ENCODE assay signal across 30 mouse cellular contexts in the genomic region with DNA sequence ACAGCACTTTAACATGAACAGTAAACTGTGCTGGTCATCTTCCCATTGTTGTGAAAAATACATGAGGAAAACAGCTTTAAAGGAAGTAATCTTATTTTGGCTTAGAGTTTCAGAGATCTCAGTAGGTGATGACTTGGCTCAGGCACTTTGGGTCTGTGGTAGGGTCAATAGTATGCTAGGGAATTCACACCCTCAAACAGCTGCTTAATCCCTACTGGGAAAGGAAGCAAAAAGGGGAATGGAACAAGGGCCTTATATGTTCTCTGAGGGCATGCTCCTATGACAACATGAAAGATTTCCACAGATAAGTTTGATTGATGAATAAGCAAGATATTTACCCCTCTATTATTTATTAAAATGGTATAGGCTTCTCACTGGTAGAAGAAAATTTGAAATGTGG.
"Had no signal": no experiment of that assay in that cellular context is flagged by ENCODE, and none has a peak within 500 bp of the region (broad histone marks: within the 10 kb centered on the region; RNA-seq: fewer than 3 reads in every experiment).

No protein-coding gene starts in this region.

- DNase-seq: left cerebral cortex, postnatal 4 days; liver; liver, embryonic 13.5 days; liver, postnatal 0 days; lung, adult 2 months; lung, embryonic 14.5 days; lung, postnatal 10 days; lung, postnatal 14 days; lung, postnatal 36 days; lung, postnatal 4 days; midbrain, embryonic 14.5 days had no signal

- H3K4me2 ChIP-seq: limb, embryonic 12.5 days; limb, embryonic 13.5 days; limb, embryonic 15.5 days; liver, embryonic 11.5 days; liver, embryonic 12.5 days; liver, embryonic 13.5 days; liver, embryonic 15.5 days; lung, embryonic 14.5 days; lung, embryonic 15.5 days; midbrain, embryonic 11.5 days; midbrain, embryonic 12.5 days; midbrain, embryonic 13.5 days; midbrain, embryonic 15.5 days; neural tube, embryonic 12.5 days had no signal

- H3K4me3 ChIP-seq: limb, embryonic 10.5 days; limb, embryonic 12.5 days; limb, embryonic 13.5 days; limb, embryonic 15.5 days; liver, embryonic 12.5 days; liver, embryonic 13.5 days; liver, embryonic 15.5 days; lung, embryonic 15.5 days; megakaryocyte, embryonic 14.5 days; midbrain, embryonic 10.5 days; midbrain, embryonic 12.5 days; midbrain, embryonic 13.5 days; midbrain, embryonic 15.5 days; neural tube, embryonic 12.5 days had no signal

- H3K4me1 ChIP-seq: limb, embryonic 12.5 days; liver, embryonic 15.5 days; midbrain, embryonic 15.5 days; neural tube, embryonic 12.5 days had no signal

- H3K9ac ChIP-seq: limb, embryonic 12.5 days; limb, embryonic 13.5 days; limb, embryonic 15.5 days; liver, embryonic 12.5 days; liver, embryonic 13.5 days; liver, embryonic 14.5 days; liver, embryonic 15.5 days; liver, postnatal 0 days; lung, embryonic 14.5 days; lung, embryonic 15.5 days; midbrain, embryonic 12.5 days; midbrain, embryonic 13.5 days; midbrain, embryonic 15.5 days; neural tube, embryonic 12.5 days had no signal

- ATAC-seq: liver, embryonic 12.5 days; liver, postnatal 0 days; lung, postnatal 0 days; midbrain, embryonic 13.5 days; midbrain, embryonic 15.5 days; midbrain, embryonic 16.5 days had no signal

- H3K27me3 ChIP-seq: limb, embryonic 12.5 days; limb, embryonic 13.5 days; limb, embryonic 15.5 days; liver, embryonic 12.5 days; liver, embryonic 13.5 days; liver, embryonic 15.5 days; lung, embryonic 15.5 days; megakaryocyte, embryonic 14.5 days; midbrain, embryonic 12.5 days; midbrain, embryonic 13.5 days; midbrain, embryonic 15.5 days; neural tube, embryonic 12.5 days had no signal

- H3K36me3 ChIP-seq: liver, embryonic 12.5 days; liver, embryonic 13.5 days; liver, embryonic 15.5 days; midbrain, embryonic 13.5 days; midbrain, embryonic 15.5 days; neural tube, embryonic 12.5 days had no signal

- H3K27ac ChIP-seq: limb, embryonic 10.5 days; limb, embryonic 12.5 days; limb, embryonic 13.5 days; limb, embryonic 15.5 days; liver, embryonic 12.5 days; liver, embryonic 13.5 days; liver, embryonic 14.5 days; liver, embryonic 15.5 days; lung, embryonic 15.5 days; macrophage; midbrain, embryonic 10.5 days; midbrain, embryonic 12.5 days; midbrain, embryonic 13.5 days; midbrain, embryonic 15.5 days; neural tube, embryonic 12.5 days had no signal

- H3K9me3 ChIP-seq: limb, embryonic 10.5 days; limb, embryonic 12.5 days; limb, embryonic 13.5 days; limb, embryonic 15.5 days; liver, embryonic 12.5 days; liver, embryonic 13.5 days; liver, embryonic 15.5 days; lung, embryonic 15.5 days; megakaryocyte, embryonic 14.5 days; midbrain, embryonic 10.5 days; midbrain, embryonic 12.5 days; midbrain, embryonic 13.5 days; midbrain, embryonic 15.5 days; neural tube, embryonic 12.5 days had no signal
